Mouse (Mus musculus) gastrocnemius, adult 18-20 months (tissue): Measurements from ENCODE around the gene Rpia. TPM values are rescaled to one million over a fixed set of nuclear protein-coding genes. Genes with fewer than 3 reads are reported as not detected.
"Not testable (repeated sequence)": the region's sequence is repeated elsewhere in the genome, so short reads cannot be mapped to it uniquely, and the experiment has no call there.

ENCODE experiments used
- DNase-seq: peaks from one replicate; pipeline ENCODE4 v3.0.0; 2021; ENCODE audit warnings: low spot score
- long read RNA-seq, 2 experiments: library from polyadenylated mRNA; stranded (forward); transcript quantifications; one replicate each; pipeline ENCODE4 v2.0.0; 2021
- total RNA-seq, 2 experiments: library from RNA; stranded (reverse); gene quantifications; 2 replicates each; pipeline ENCODE4 v1.2.3; 2021

The Rpia gene
- 10 to 100 TPM; 15.8 to 16.0 TPM for total RNA-seq
- long read RNA-seq, experiment 1, partial matches to known transcripts = 1 of 5 reads
- long read RNA-seq, experiment 1, other reads (novel, unspliced or antisense) = 4 of 5 reads
- long read RNA-seq, experiment 2, partial matches to known transcripts = 1 of 2 reads
- long read RNA-seq, experiment 2, other reads (novel, unspliced or antisense) = 0 of 2 reads

DNA sequence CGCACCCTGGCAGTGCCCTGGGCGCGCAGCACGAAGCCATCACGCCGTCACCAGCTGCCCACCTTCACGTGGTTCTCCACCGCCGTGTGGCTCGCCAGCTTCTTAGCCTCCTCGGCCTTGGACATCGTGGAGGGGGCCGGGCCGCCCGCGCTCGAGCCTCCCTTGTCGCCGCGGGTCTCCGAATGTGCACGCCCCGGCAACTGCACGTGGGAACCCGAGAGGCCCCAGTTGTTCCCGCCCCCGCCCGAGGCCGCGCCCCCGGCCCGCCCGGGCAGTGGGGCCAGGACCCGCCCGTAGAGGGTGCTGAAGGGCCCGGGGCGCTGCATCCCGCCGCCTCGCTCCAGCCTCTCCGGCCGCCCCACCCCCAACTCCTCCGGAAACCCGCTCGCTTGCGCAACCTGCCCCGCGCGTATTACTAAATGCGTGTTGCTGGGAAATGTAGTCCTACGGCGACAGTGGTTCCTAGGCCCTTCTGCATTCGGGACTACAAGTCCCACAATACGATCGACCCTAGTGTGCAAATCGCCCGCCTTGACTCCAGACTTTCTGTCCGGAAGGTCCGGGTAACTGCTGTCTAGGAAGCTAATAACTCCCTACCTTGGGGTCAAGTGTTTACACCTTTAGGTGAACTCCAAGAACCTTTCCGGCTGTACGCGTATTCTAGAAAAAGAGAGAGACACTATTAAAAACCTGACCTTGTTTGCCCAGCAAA is at the start of gene Rpia:
Gene Rpia (minus strand): TSS at position 409 of the 712 bp plus-strand sequence.
- DNase-seq = peak; percentile 100

DNA sequence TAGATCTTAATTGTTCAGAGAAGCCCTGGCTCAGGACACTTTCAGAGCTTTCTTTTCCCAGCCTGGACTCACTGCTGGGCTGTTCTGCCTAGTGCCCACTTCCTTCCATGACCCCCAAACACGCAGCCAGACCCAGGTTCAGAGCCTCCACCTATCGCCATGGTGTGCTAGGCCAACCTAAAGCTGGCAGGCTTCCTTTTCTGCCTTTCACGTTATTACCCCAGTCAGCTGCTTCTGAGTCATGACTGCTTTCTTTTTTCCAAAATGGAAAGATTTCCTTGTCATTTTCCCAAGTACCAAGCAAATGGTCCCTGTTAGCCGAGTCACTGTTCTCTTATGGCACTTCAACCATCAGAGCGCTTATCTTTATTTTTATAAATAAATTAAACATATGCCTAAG is 48.2 kb upstream of the Rpia start:
- no peak for DNase-seq

DNA sequence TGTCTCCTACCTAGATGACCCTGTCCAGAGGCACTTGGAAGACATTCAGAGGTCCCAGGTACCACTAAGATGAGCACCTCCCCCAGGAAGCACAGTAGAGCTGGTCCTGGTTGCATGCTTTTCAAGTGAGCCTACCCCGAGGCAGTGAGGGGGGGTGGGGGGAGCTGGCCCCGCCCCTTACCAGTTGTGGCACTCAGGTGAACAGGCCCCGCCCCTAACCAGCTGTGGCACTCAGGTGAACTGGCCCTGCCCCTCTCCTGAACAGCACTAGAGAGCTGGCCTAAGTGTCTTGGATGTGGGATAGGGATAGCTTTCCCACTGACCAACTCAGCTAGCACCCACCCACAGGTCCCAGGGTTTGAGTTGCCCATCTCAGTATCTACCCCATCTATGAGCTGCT is 46.5 kb upstream of the Rpia start:
- no peak for DNase-seq

DNA sequence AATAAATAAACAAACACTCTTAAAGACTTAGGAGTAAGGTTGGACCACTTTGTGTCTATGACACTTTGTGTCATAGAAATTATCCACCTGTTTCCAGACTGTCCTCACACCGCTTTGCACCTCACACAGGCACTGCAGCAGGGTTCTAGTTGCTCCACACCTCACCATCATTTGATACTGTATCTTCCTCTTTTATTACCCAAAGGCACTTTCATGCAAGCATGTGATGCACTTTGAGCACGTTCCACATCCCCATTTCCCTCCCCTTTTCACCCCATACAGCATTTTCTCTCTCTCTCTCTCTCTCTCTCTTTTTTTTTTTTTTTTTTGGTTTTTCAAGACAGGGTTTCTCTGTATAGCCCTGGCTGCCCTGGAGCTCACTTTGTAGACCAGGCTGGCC is 45.3 kb upstream of the Rpia start:
- DNase-seq = no peak

DNA sequence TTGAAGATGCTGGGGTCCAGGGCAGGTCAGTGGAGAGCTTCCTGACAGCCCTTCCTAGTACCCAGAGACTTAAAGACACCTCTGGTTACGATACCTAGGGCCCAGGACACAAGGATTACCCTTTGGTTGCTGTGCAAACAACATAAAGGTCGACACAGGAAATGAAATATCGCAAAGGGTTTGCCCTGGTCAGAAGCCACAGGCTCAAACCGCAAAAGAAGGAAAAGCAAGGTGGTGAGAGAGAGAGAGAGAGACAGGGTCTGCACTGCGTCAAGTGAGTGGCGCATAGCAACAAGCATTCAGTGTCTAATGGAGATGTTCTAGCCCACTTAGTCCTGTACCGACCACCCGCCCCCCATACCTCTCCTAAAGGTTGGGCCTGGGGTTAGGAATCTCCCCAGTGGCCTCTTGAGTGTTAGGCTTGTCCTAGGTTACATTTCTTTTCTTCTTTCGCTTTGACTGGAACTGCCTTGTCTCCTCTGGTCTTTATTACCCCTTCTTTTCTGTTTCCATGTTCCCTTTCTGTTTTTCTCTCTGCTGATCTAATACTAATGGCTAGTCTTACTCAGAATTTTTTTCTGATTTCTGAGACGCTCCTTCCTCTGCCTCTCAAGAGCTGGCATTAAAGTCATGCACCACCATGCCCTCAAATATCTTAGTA is 39.3 kb upstream of the Rpia start:
- DNase-seq = no peak

DNA sequence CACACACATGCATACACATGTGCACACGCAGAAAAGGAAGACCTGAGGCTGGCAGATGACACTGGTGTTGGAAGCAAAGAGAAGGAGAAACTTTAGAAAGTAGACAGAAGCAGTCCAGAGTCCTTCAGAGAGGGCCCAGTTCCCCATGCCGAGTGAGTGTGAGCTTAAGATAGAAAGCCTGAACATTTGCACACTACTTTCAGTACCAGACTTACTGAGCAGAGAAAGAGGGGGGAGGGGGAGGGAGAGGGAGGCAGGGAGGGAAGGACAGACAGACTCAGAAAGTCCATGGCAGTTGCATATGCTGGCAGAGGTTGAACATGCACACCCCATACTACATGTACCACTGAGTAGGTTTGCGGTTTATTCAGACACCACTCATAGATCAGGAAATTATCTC is 38.5 kb upstream of the Rpia start:
- DNase-seq = no peak

DNA sequence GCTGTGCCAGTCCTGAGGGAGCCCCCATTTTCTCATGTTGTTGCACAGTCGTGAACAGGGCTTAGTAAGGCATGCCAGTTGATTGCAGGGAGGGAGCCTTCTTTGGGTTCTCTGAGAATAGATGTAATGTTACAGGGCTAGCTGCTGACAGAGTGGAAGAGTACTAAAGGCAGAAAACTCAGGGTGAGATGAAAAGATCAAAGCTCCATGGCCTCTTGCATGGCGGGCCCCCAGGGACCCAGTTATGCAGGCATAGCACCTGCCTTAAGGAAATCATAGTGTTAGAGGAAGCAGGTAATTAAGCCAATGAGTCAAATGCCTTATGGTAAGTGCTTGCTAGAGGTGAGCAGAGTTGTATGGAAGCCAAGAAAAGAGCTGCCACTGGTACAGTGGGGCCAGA is 37.4 kb upstream of the Rpia start:
- no peak for DNase-seq

DNA sequence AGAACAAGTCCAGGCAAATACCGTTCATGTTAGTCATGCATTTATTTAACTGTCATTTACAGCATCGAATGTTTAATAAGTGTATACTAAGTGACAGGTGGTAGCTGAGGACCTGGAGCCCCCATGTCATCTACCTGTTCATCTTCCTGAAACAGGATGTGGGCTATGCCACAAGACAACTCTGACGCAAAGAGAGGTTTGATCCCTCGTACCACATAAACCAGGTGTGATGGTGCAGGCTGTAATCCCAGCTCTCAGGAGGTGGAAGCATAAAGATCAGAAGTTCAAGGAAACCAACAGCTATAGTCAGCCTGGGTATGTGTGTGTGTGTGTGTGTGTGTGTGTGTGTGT is 32.9 kb upstream of the Rpia start:
- no peak for DNase-seq

DNA sequence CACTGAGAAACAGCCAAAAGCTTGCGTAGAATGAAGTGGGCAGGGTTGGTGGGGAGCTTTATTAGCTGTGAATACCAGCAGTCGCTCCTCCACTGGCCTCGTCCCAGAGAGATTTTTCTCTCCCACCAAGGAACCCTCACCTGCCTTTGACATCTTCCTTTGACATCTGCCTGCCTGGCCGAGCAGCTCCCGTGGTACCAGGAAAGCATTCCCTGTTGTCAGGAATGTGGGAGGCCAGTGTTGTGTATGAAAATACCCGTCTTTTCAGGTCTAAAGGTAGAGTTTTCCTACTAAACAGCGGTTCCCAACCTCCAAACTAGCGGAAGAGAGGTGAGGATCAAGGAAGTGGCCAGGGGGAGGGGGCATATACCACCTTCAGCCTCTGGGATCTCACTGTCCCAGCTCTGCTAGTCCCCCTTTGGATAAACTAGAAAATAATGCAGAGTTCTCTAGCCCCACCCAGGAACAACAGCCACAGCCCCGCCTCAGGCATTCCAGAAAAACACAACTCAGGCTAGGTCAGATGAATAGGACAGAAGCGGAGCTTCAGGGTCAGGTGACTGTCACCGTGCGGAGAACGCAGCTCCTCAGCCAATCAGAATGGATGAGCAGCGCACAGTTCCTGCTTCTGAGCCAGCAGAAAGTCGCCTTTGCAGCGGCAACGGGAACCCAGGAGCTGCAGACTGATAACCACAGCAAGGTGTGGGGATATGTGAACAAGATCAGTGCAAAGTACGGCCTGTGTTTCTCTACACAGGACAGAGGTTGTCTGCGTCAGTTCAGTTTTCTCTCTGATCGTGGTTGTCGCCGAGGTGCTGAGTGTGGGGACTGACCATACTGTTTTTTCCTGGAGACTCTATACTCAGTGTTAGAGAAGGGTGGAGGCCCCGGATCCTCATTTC is 32.3 kb upstream of the Rpia start:
- DNase-seq = peak; percentile 56

DNA sequence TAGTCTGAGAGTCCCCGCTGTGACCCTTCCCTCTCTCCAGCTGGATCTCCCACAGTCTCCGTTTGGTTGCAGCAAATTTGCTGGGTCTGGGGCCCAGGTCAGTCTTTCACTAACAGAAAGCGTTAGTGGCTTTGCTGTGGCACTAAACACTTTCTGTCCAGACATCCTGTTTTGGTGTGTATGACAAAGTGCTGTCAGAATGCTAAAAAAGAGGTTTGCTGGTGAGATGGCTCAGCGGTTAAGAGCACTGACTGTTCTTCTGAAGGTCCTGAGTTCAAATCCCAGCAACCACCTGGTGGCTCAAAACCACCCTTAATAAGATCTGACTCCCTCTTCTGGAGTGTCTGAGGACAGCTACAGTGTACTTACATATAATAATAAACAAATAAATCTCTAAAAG is 31.2 kb upstream of the Rpia start:
- not testable (repeated sequence) for DNase-seq

DNA sequence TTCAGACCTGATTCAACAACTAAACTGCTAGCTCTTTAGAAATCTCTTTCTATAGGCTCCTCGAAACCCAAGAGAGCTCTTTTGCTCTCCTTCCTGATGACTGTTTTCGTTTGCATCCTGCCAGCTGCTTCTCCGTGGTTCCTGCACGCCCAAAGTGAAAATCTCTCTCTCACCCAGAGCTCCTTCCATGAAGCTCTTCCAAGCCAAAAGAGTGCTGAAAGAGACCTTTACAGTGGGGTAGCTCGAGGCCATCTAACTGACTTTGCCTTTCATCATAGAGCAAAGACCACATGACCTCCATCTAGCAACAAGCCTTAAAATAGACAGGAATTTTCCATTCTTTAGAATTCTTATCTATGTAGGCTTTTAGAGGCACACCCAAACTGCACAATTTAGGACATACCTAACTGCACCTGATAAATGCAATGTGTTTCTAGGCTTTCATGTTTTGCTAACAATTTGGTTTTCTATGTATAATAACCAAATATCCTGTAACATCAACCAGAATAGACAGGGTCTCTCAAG is 30.4 kb upstream of the Rpia start:
- DNase-seq = no peak

DNA sequence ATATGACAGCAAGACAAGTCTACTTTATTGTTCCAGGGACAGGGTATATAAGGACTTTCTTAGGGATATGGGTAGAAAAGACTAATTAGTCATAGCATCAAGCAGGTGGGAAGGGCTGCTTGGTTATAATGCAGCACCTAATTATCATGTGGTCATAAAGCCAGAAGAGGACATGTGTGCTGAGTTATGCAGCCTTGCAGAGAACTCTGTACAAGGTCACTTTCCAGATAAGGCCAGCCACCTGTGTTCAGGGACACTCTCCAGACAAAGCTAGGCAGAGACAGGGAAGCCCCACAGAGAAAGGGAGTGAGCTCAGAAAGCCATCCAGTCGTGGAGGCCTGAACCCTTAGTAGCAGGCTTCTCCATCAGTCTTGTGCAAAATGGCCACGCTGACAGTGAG is 29.5 kb upstream of the Rpia start:
- no peak for DNase-seq

DNA sequence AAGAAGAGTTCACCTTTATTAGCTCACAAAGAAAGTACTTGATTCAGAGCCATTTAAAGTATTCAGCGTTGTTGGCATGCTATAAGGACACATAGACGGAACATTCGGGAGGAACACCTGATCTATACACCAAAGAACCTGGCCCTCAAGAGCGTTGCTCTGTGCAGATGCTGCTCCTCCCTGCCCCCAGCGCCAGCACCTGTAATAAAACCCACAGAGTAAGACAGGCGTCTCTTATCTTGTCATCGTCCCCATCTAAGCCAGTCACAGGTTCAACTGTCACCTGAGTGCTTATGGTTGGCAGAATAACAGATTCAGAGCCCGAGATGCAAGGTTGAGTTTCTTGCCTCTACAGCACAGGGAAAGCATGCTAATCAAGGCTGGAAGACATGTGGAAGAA is 23.4 kb upstream of the Rpia start:
- no peak for DNase-seq

DNA sequence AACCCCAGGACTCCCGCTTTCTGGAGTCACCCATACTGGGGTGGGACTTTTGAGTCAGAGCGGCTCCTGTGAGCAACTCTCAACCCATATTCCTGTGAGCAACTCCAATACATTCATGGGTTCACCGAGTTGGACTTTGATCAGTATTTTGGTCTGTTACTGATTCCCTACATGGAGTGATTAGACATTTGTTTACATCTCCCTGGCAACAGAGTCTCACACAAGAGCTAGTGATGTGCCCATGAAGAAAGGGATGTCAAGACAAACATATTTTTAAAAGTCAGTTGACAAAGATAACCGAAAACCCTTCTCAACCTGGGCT is 22.6 kb upstream of the Rpia start:
- no peak for DNase-seq

DNA sequence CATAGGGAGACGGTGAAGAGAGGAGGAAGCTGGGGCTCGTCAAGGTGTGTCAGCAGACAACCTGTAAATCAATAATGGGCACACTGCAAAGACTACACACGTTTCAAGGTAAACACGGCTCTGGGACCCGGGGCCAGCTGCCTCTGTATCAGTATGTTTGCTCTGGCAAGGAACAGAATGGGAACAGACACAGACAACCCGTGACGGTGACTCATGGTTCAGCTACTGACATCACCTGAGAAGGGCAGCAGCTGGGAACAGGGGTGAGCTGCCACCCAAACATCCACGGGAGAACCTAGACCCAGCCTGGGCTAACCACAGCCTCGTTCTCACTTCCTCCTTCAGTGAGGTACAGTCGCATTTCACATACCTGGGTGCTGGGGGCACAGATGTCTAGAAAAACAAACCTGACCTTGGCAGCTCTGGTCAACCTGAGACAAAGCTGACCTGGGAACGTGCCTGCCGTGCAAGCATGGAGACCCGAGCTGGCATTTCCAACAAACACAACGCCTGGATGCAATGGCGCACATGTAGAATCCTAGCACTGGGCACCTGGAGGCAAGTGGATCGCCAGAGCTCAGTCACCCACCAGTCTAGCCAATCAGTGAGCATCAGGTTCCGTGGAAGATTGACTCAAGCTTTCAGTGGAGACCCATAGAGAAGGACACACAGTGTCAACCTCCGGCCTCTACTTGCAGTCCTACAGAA is 22.0 kb upstream of the Rpia start:
- no peak for DNase-seq

DNA sequence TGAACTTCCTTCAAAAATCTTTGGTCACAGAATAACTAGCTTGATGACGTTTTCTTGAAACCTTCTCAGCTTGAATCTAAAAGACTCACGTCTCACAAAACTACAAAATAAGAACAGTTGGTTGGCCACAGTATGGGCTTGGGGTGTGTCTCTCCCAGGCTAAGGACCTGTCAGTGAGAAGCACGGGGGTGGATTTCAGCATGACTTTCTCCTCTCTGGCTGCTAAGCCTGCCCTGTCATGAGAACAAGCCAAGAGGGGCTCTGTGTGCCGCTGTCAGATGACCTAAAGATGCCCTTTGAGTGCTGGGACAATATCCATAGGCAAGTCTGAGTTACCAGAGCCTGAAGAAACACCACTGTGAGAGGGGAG is 20.5 kb upstream of the Rpia start:
- DNase-seq = no peak

DNA sequence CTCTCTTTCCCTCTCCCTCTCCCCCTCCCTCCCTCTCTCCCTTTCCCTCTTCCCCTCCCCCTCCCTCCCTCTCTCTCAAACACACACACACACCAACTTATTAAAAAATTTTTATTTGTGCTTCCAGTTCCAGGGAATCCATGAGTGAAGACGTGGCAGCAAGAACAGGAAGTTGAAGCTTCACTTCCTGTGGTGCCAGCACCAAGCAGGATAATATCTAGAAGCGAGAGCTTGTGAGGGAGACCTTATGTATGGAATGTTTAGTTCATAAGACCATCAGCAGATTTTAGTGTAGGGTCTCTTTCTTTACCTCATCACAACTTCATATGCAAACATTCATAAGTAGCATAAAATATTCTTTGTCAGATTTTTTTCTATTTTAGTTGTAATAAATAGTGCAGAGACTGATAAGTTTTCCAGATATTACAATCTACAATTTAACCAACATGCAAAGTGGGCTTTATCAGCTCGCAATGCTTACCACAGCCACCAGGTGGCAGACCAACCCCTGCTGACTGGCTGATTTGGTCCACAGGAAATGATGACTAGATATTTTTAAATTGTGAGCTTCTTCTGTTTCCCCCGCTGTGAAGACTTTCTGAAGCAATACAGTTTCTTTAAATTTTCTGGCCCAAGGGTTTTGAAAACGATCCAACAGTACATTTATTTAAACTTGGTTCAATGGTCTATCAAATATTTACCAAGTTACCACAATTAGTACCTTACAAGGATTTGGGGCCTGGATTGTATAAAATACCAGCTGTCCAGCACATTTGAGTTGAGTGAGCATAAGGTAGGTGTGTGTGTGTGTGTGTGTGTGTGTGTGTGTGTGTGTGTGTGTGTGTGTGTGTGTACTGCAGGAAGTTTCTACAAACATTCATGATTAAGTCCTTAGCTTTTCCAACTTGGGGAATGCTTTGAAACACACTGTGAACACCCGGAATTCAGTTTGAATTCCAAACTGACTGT is 19.8 kb upstream of the Rpia start:
- peak; percentile 80 for DNase-seq

DNA sequence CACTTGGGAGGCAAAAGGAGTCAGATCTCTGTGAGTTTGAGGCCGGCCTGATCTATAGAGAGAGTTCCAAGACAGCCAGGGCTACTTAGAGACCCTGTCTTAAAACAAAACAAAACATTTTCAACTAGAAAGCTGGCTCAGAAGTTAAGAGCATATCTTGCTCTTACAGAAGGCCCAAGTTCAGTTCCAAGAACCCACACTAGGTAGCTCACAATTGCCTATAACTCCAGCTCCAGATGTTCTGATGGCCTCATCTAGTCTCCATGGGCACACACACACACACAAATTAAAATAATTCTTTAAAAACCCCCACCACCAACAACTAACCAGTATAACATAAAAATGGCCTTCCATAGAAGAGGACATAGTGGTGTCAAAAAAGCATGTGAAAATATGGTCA is 18.5 kb upstream of the Rpia start:
- no peak for DNase-seq

DNA sequence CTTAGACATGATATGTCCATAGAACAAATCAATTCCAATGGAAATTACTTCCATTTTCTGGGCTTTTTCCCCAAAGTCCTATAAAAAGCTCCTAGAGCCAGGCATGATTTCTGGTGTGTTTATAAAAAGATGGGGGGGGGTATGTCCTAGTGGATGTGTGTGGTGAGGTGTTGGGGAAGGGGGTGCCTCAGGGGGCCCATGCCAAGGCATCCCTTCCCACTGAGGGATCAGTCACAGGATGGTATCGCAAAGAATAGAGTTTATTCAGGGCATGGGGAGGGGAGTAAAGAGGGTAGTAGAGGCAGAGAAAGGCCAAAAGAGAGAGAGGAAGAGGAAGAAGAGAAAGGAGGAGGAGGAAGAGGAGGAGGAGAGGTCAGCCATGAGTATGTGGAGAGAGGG is 14.5 kb upstream of the Rpia start:
- DNase-seq = no peak

DNA sequence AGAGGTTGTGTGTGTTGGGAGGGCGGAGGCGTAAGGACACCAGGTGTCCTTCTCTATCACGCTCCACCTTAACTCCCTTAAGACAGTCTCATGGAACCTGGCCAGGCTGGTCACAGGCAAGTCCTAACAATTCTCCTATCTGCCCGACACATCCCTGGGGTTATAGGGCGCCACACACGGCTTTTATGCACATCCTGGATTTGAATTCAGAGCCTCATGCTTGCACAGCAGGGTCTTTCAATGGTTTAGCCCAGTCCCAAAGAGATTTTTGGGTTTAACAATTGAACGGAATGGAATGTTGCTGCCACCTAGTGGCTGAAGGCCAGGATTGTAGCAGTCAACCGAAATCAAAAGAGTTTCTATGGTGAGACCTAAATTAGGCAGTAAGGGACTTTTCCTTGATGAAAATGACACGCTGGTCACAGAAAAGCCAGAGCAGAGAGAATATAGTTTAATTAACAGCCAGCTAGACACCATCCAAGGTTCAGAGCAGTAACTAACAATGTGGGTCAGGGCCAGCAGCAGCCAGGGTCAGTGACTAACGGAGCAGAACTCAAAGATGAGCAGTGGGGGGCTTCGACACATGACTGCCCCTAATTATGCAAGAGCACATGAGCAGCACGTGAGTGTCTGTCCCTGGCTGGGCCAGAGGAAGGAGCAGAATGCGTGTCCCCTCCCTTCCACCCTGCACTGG is 13.9 kb upstream of the Rpia start:
- peak; percentile 73 for DNase-seq
